Mouse (Mus musculus): ENCODE data around the gene Ccm2. TPM values are rescaled to one million over a fixed set of nuclear protein-coding genes. Genes with fewer than 3 reads are reported as not detected.

Ccm2 gene
- polyA plus RNA-seq, 1 experiment from 2014 or later = 87.0 TPM

DNA sequence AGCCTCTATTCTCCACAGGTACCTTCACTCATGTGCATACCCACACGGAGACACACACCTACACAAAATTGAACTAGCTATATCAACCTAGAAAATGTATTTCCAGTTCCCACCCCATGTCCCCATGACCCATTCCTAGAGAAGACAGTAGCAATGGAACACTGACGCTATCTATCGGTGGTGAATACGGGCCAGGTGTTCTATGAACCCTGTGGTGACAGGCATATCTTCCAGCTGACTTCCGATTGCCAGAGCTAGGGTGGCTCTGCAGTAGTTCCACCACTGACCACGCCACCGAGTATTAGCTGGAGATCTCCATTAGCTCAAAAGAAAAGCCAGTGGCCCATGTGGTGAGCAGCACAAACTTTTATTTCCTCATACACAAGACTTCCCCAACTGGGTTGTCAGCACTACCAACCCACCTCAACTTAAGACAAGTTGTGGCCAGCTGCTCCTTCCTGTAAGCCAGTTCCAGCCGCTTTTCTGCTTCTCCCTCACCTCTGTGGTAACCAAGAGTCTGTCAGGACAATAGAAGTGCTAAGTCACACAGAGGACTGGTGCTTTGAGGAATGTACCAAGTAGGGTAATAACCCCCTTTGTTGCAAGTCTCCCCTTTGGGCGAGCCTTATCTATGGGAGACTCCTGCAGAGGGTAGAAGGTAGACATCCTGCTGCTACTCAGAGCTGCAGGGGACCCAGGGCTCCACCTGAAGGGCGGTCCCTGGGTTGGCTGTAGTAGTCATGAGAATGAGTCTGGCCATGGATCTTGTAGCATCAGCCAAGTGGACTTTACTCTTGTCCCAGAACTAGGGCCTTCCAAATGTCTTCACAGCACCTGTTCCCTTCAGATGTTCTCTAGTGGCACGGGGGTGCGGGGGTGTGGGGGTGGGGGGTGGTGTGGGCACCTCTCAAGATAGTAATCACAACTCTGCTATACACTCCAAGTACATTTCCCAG, 68.8 kb downstream of the Ccm2 start:
- ATAC-seq (replicated peaks; ENCODE audit: low FRiP score, low TSS enrichment, low read depth) (no peak), DNase-seq (ENCODE audit: low spot score) (no peak)
- H3K27me3 ChIP-seq (replicated peaks; ENCODE audit: control insufficient read depth, insufficient read depth, low read length) = no peaks in the 10 kb centered on the region
- no peak overlapping the region for H3K4me3 ChIP-seq (ENCODE audit: low read depth, low read length)
- H3K9me3 ChIP-seq (ENCODE audit: control insufficient read depth, low read length) = no peaks in the 10 kb centered on the region
- no peak overlapping the region for H3K9ac ChIP-seq (ENCODE audit: low read length)
- no peak overlapping the region for H3K27ac ChIP-seq (ENCODE audit: low read depth)
- H3K36me3 ChIP-seq (ENCODE audit: control insufficient read depth, insufficient read depth, low read length) = peaks cover 88% of the 10 kb centered on the region
- 89% methylated on average over 12 of the region's 12 CpGs for WGBS
- H3K4me2 ChIP-seq (ENCODE audit: low read length) = no peak overlapping the region
- H3K4me1 ChIP-seq (replicated peaks; ENCODE audit: control insufficient read depth, insufficient read depth, low read length) = no peaks in the 10 kb centered on the region

DNA sequence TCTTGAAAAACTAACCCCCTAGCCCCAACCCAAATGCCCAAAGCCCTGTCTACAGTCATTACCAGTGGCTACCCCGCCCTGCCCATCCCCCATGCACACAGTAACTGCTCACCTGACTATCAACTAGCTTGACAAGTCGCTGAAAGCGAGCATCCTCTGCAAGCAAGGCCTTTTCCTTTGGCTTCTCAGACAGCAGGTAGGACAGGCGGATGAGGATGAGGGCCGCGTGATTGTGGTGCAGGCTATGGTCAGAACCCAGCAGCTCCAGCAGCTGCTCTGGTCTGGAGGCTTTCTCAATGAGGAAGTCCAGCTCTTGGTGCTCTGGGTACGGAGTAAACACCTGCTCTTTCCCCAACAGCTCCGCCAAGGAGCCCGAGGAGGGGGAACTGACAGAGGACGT, 77.0 kb downstream of the Ccm2 start:
- Histone ChIP-seq H3K27me3 (replicated peaks; ENCODE audit: control insufficient read depth, insufficient read depth, low read length) (no peaks in the 10 kb centered on the region), H3K4me2 (ENCODE audit: low read length) (peak overlapping the region; percentile 28; the same call in 1 of the 2 replicates), H3K27ac (ENCODE audit: low read depth) (no peak overlapping the region), H3K36me3 (ENCODE audit: control insufficient read depth, insufficient read depth, low read length) (peaks cover 58% of the 10 kb centered on the region), H3K4me1 (replicated peaks; ENCODE audit: control insufficient read depth, insufficient read depth, low read length) (peaks cover 19% of the 10 kb centered on the region), H3K4me3 (ENCODE audit: low read depth, low read length) (no peak overlapping the region), H3K9ac (ENCODE audit: low read length) (no peak overlapping the region), H3K9me3 (ENCODE audit: control insufficient read depth, low read length) (no peaks in the 10 kb centered on the region)
- 89% methylated on average over 10 of the region's 10 CpGs for WGBS
- ATAC-seq (replicated peaks; ENCODE audit: low FRiP score, low TSS enrichment, low read depth) (no peak), DNase-seq (ENCODE audit: low spot score) (no peak)

DNA sequence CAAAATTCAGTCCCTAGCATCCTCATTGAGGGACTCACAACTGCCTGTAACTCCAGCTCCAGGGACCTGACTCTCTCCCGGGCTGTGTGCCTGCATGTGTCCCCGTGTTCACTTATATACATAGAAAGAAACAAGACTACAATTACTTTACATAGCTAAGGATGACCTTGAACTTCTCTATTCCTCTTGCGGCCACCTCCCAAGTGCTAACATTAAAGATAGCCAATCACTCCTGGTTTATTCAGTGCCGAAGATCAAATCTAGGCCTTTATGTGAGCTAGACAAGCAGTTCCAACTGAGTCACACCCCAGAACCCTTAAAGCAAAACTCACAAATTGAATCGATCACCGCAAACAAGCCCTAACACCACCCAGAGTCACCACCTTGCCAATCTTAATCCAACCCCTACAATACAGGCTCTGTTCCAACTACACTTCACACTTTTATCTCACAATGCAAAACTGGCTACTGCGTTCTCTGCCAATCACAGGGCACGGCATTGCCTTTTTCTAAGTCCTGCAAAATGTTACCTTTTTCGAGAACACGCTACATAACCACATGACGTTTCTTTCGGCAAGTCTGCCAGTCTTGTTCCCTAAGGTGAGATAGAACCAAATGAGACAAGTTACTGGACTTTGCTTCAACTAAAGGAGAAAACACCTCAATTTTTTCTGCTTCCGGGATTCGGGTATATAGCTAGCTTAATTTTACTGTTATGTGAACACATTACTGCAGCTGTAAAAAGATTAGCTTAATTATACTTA, 78.1 kb downstream of the Ccm2 start:
- 64% methylated on average over 14 of the region's 14 CpGs for whole genome bisulfite sequencing
- no peak overlapping the region; the same call in 1 of the 2 replicates for H3K27ac ChIP-seq (ENCODE audit: low read depth)
- H3K9ac ChIP-seq (ENCODE audit: low read length) = peak overlapping the region; percentile 86
- H3K36me3 ChIP-seq (ENCODE audit: control insufficient read depth, insufficient read depth, low read length) = peaks cover 47% of the 10 kb centered on the region
- peak overlapping the region; percentile 81 for H3K4me3 ChIP-seq (ENCODE audit: low read depth, low read length)
- DNase-seq (ENCODE audit: low spot score) (no peak), ATAC-seq (replicated peaks; ENCODE audit: low FRiP score, low TSS enrichment, low read depth) (no peak)
- no peaks in the 10 kb centered on the region for H3K27me3 ChIP-seq (replicated peaks; ENCODE audit: control insufficient read depth, insufficient read depth, low read length)
- peaks cover 19% of the 10 kb centered on the region for H3K4me1 ChIP-seq (replicated peaks; ENCODE audit: control insufficient read depth, insufficient read depth, low read length)
- peak overlapping the region; percentile 57 for H3K4me2 ChIP-seq (ENCODE audit: low read length)
- H3K9me3 ChIP-seq (ENCODE audit: control insufficient read depth, low read length) = no peaks in the 10 kb centered on the region

DNA sequence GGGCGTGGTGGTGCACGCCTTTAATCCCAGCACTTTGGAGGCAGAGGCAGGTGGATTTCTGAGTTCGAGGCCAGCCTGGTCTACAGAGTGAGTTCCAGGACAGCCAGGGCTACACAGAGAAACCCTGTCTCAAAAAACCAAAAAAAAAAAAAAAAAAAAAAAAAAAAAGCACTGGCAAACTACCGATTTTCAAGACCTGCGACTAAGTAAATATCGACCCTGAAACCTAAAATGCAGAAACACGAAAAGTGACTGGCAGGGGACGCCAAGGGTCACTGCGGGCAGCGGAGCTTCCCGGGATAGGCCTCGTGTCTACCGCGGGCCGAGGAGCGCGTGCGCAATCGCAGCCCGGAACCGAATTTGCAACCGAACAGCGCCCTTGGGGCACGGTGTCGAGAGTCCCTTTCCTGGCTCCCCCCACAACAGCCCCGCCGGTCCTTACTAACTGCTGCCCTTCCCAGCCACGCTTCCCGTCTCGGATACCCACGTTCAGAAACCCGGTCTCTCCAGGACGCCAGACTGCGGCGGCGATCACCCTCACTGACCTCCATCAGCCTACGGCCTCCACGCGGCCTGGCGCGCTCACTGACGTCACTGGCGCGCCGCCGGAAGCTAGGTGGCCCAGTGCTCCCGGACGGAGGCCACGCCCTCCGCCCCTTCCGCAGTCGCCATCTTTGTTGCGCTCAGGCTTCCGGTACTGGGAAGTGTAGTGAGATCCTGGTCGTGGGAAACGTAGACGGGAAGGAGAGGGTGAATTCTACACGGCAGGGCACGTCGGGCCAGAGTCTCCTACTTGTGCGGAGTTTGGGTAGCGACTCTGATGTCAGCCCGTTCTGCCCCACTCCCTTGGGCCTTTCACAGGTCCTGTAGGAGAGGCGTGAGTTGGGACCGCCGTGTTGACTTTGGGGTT, 79.0 kb downstream of the Ccm2 start, which contains the start of gene Tbrg4:
Tbrg4 (minus strand) TSS at position 590 of the 910 bp plus-strand sequence.
- Histone ChIP-seq H3K4me2 (ENCODE audit: low read length) (peak within 1 kb of the TSS; percentile 95), H3K9ac (ENCODE audit: low read length) (peak within 1 kb of the TSS; percentile 86), H3K4me3 (ENCODE audit: low read depth, low read length) (peak within 1 kb of the TSS; percentile 81), H3K27ac (ENCODE audit: low read depth) (peak within 1 kb of the TSS; percentile 90), H3K9me3 (ENCODE audit: control insufficient read depth, low read length) (no peaks in the 10 kb centered on the region), H3K4me1 (replicated peaks; ENCODE audit: control insufficient read depth, insufficient read depth, low read length) (peaks cover 19% of the 10 kb centered on the region), H3K27me3 (replicated peaks; ENCODE audit: control insufficient read depth, insufficient read depth, low read length) (no peaks in the 10 kb centered on the region), H3K36me3 (ENCODE audit: control insufficient read depth, insufficient read depth, low read length) (peaks cover 38% of the 10 kb centered on the region)
- peak; percentile 97 for DNase-seq (ENCODE audit: low spot score)
- WGBS = under 1% methylated on average over 65 of the region's 66 CpGs
- ATAC-seq (replicated peaks; ENCODE audit: low FRiP score, low TSS enrichment, low read depth) = peak; percentile 93

DNA sequence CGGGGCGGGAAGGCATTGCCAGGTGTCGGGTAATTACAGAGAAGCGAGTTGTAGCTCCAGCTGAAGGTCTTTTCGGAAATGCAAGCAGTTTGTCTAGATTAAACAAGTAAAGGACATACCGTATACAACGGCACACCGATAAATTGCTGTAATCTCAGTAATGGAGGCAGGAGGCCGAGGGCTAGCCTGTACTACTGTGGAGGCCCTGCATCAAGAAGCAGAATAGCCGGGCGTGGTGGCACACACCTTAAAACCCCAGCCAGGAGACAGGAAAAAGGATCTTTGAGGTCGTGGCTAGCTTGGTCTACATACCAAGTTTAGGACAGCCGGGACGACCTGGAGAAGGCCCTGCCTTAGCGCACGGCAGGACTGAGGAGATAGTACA, 79.7 kb downstream of the Ccm2 start:
- Histone ChIP-seq H3K4me2 (ENCODE audit: low read length) (peak overlapping the region; percentile 95), H3K36me3 (ENCODE audit: control insufficient read depth, insufficient read depth, low read length) (peaks cover 32% of the 10 kb centered on the region), H3K4me1 (replicated peaks; ENCODE audit: control insufficient read depth, insufficient read depth, low read length) (peaks cover 19% of the 10 kb centered on the region), H3K4me3 (ENCODE audit: low read depth, low read length) (peak overlapping the region; percentile 81), H3K27me3 (replicated peaks; ENCODE audit: control insufficient read depth, insufficient read depth, low read length) (no peaks in the 10 kb centered on the region), H3K9me3 (ENCODE audit: control insufficient read depth, low read length) (no peaks in the 10 kb centered on the region), H3K27ac (ENCODE audit: low read depth) (peak overlapping the region; percentile 90), H3K9ac (ENCODE audit: low read length) (peak overlapping the region; percentile 86)
- DNase-seq (ENCODE audit: low spot score) = no peak
- WGBS = 14% methylated on average over 16 of the region's 16 CpGs
- ATAC-seq (replicated peaks; ENCODE audit: low FRiP score, low TSS enrichment, low read depth) = no peak; the same call in 1 of the 2 replicates

DNA sequence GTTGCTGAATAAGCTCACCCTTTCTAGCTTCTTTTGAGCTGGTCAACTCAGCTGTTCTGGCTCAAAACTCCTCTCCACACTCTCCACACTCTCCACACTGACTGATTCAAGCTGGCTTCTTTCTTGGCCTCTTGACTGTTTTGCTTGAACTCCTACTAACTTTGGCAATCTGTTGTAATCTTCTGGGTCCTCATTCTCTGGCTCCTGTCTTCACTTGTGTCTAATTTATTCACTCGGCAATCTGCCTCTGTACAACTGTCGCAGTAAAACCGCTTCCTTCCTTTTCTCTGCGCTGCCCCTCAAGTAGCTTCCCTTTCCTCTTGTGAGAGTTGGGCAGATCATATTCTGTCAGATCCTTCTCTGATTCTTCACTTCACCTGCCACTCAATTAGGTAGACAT, 81.0 kb downstream of the Ccm2 start:
- Histone ChIP-seq H3K27me3 (replicated peaks; ENCODE audit: control insufficient read depth, insufficient read depth, low read length) (no peaks in the 10 kb centered on the region), H3K4me3 (ENCODE audit: low read depth, low read length) (no peak overlapping the region), H3K27ac (ENCODE audit: low read depth) (no peak overlapping the region), H3K9me3 (ENCODE audit: control insufficient read depth, low read length) (no peaks in the 10 kb centered on the region), H3K4me1 (replicated peaks; ENCODE audit: control insufficient read depth, insufficient read depth, low read length) (peaks cover 19% of the 10 kb centered on the region), H3K4me2 (ENCODE audit: low read length) (no peak overlapping the region), H3K9ac (ENCODE audit: low read length) (no peak overlapping the region), H3K36me3 (ENCODE audit: control insufficient read depth, insufficient read depth, low read length) (peaks cover 19% of the 10 kb centered on the region)
- DNase-seq (ENCODE audit: low spot score) = no peak
- ATAC-seq (replicated peaks; ENCODE audit: low FRiP score, low TSS enrichment, low read depth) = no peak
- WGBS = 83% methylated on average over 4 of the region's 4 CpGs

DNA sequence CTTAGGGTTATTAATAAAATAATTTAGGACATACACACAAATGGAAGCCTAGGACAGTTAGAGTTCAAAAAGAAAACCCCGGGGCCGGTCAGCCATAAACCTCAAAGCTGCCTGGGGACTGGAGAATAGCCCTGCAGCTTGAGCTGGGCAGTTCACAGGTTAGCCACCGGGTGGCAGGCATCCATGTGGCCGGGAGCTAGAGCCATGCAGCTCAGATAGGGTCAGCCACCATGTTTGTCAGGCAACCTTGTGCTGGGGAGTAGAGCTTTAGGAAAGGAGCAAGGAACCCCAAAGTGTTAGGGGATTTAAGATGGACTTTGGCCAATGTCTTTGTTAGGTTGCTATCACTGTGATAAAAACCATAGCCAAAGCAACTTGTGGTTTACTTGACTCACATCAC, 81.9 kb downstream of the Ccm2 start:
- WGBS = 21% methylated on average over 4 of the region's 4 CpGs
- ATAC-seq (replicated peaks; ENCODE audit: low FRiP score, low TSS enrichment, low read depth) (peak; percentile 44; the same call in 1 of the 2 replicates), DNase-seq (ENCODE audit: low spot score) (peak; percentile 73)
- Histone ChIP-seq H3K9ac (ENCODE audit: low read length) (no peak overlapping the region), H3K27ac (ENCODE audit: low read depth) (no peak overlapping the region), H3K9me3 (ENCODE audit: control insufficient read depth, low read length) (no peaks in the 10 kb centered on the region), H3K36me3 (ENCODE audit: control insufficient read depth, insufficient read depth, low read length) (peaks cover 10% of the 10 kb centered on the region), H3K4me3 (ENCODE audit: low read depth, low read length) (no peak overlapping the region), H3K4me1 (replicated peaks; ENCODE audit: control insufficient read depth, insufficient read depth, low read length) (peaks cover 19% of the 10 kb centered on the region), H3K4me2 (ENCODE audit: low read length) (no peak overlapping the region), H3K27me3 (replicated peaks; ENCODE audit: control insufficient read depth, insufficient read depth, low read length) (no peaks in the 10 kb centered on the region)

DNA sequence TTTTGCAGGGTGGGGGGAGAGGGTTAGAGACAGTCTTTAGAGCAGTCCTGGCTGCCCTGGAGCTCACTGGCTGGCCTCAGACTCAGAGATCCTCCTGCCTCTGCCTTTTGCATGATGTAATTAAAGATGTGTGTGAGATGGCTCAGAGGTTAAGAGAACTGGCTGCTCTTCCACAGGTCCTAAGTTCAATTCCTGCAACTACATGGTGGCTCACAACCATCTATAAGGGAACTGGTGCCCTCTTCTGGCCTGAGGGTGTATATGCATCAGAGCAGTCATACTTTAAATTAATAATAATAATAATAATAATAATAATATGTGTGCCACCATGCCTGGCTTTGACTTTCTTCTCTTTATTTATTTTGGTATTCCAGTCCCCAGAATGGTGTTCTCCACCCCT, 83.0 kb downstream of the Ccm2 start:
- Histone ChIP-seq H3K9me3 (ENCODE audit: control insufficient read depth, low read length) (no peaks in the 10 kb centered on the region), H3K36me3 (ENCODE audit: control insufficient read depth, insufficient read depth, low read length) (no peaks in the 10 kb centered on the region), H3K4me1 (replicated peaks; ENCODE audit: control insufficient read depth, insufficient read depth, low read length) (peaks cover 10% of the 10 kb centered on the region), H3K4me2 (ENCODE audit: low read length) (no peak overlapping the region), H3K9ac (ENCODE audit: low read length) (no peak overlapping the region), H3K4me3 (ENCODE audit: low read depth, low read length) (no peak overlapping the region), H3K27ac (ENCODE audit: low read depth) (no peak overlapping the region), H3K27me3 (replicated peaks; ENCODE audit: control insufficient read depth, insufficient read depth, low read length) (no peaks in the 10 kb centered on the region)
- no peak for DNase-seq (ENCODE audit: low spot score)
- no peak for ATAC-seq (replicated peaks; ENCODE audit: low FRiP score, low TSS enrichment, low read depth)

Measured in intestine, embryonic 14.5 days (tissue).